Comparison of ENCODE assay signal across 18 mouse cellular contexts in genomic region chr2:167854060-167854459, GRCm38 (mm10).
DNase-seq lines count a peak whose midpoint lies in the region; ATAC-seq and TF ChIP-seq lines count a peak whose summit lies in the region.
"Had no signal": no experiment of that assay in that cellular context is flagged by ENCODE, and none has a peak within 500 bp of the region (broad histone marks: within the 10 kb centered on the region; RNA-seq: fewer than 3 reads in every experiment).

No protein-coding gene starts in this region.

- peak overlapping the region; percentile 99 for H3K27ac ChIP-seq in gastrocnemius, adult 2 months
- peak overlapping the region; percentile 73; the same call in 1 of the 2 replicates for H3K27ac ChIP-seq in lung, postnatal 0 days (ENCODE audit: low read length)
- H3K27ac ChIP-seq in hindbrain, postnatal 0 days, result no peak overlapping the region
- H3K27ac ChIP-seq: forebrain, embryonic 13.5 days; hindbrain, embryonic 12.5 days; hindbrain, embryonic 15.5 days had no signal

- H3K27me3 ChIP-seq in lung, postnatal 0 days (replicated peaks; ENCODE audit: insufficient read depth, low read length), result no peaks in the 10 kb centered on the region
- H3K27me3 ChIP-seq in hindbrain, postnatal 0 days (ENCODE audit: insufficient read depth, low read length), result no peaks in the 10 kb centered on the region
- H3K27me3 ChIP-seq: forebrain, embryonic 13.5 days; hindbrain, embryonic 15.5 days; Patski had no signal

- H3K4me1 ChIP-seq in lung, postnatal 0 days (ENCODE audit: insufficient read depth, low read depth, low read length), result peaks cover 17% of the 10 kb centered on the region; the same call in 1 of the 2 replicates
- no peaks in the 10 kb centered on the region for H3K4me1 ChIP-seq in hindbrain, postnatal 0 days (ENCODE audit: insufficient read depth, low read length)
- H3K4me1 ChIP-seq: forebrain, embryonic 13.5 days; hindbrain, embryonic 15.5 days had no signal

- TF ChIP-seq CTCF in gastrocnemius, adult 2 months (IDR thresholded peaks at IDR 0.05), result no peak
- TF ChIP-seq CTCF in lung, postnatal 0 days (IDR thresholded peaks at IDR 0.05), result no peak
- no peak for TF ChIP-seq CTCF in hindbrain, postnatal 0 days (IDR thresholded peaks at IDR 0.05; ENCODE audit: low read depth)

- no peak for DNase-seq in gastrocnemius, adult 2 months
- no peak for DNase-seq in gastrocnemius, postnatal 14 days
- DNase-seq in lung, postnatal 0 days (ENCODE audit: low spot score), result no peak
- no peak for DNase-seq in lung, postnatal 14 days
- DNase-seq in A20 (ENCODE audit: low read depth, low spot score) (peak; percentile 76), MN1 (ENCODE audit: low spot score) (peak; percentile 30)
- no peak for DNase-seq in hindbrain, postnatal 0 days (ENCODE audit: low spot score)
- no peak for DNase-seq in urinary bladder, postnatal 4 days (ENCODE audit: low spot score in 2 of 2)
- DNase-seq: cerebellum, adult 18-20 months; cerebellum, adult 9-10 months had no signal

- no peaks in the 10 kb centered on the region for H3K9me3 ChIP-seq in lung, postnatal 0 days (ENCODE audit: low read length)
- H3K9me3 ChIP-seq in hindbrain, postnatal 0 days (ENCODE audit: low read length), result no peaks in the 10 kb centered on the region
- H3K9me3 ChIP-seq: forebrain, embryonic 10.5 days; forebrain, embryonic 13.5 days; hindbrain, embryonic 12.5 days; hindbrain, embryonic 15.5 days had no signal

- H3K36me3 ChIP-seq in lung, postnatal 0 days (ENCODE audit: insufficient read depth, low read length), result no peaks in the 10 kb centered on the region
- H3K36me3 ChIP-seq in hindbrain, postnatal 0 days (ENCODE audit: insufficient read depth, low read length), result no peaks in the 10 kb centered on the region
- H3K36me3 ChIP-seq: forebrain, embryonic 10.5 days; hindbrain, embryonic 12.5 days; hindbrain, embryonic 15.5 days had no signal

- intact Hi-C loops in gastrocnemius, adult 2 months (cut with DNase I), result no loop called here
- intact Hi-C loops in gastrocnemius, postnatal 14 days (cut with DNase I; ENCODE audit: low total_unique reads), result no loop called here

- no peak for ATAC-seq in lung, postnatal 0 days
- no peak for ATAC-seq in hindbrain, postnatal 0 days
- ATAC-seq: CD4-positive, CD25-positive, alpha-beta regulatory T cell, adult 4 months; forebrain, embryonic 13.5 days; forebrain, embryonic 16.5 days; Patski had no signal

- no peak for TF ChIP-seq EP300 in lung, postnatal 0 days (IDR thresholded peaks at IDR 0.05)

- no peak overlapping the region for H3K4me2 ChIP-seq in lung, postnatal 0 days (replicated peaks; ENCODE audit: low read depth, low read length)
- no peak overlapping the region for H3K4me2 ChIP-seq in hindbrain, postnatal 0 days (ENCODE audit: low read depth, low read length)
- H3K4me2 ChIP-seq: forebrain, embryonic 13.5 days; heart, embryonic 11.5 days; hindbrain, embryonic 12.5 days; hindbrain, embryonic 15.5 days had no signal

- H3K9ac ChIP-seq in lung, postnatal 0 days (replicated peaks; ENCODE audit: low read depth), result no peak overlapping the region
- H3K9ac ChIP-seq in hindbrain, postnatal 0 days (replicated peaks; ENCODE audit: low read length), result no peak overlapping the region
- H3K9ac ChIP-seq: forebrain, embryonic 13.5 days; hindbrain, embryonic 12.5 days; hindbrain, embryonic 15.5 days had no signal

- 61% methylated on average over 1 of the region's 1 CpGs for WGBS in lung, postnatal 0 days
- WGBS in hindbrain, postnatal 0 days, result 86% methylated on average over 1 of the region's 1 CpGs

- H3K4me3 ChIP-seq in gastrocnemius, adult 2 months, result peak overlapping the region; percentile 80
- no peak overlapping the region for H3K4me3 ChIP-seq in lung, postnatal 0 days (ENCODE audit: low read depth, low read length)
- H3K4me3 ChIP-seq in hindbrain, postnatal 0 days (ENCODE audit: low read length), result no peak overlapping the region
- H3K4me3 ChIP-seq: forebrain, embryonic 10.5 days; forebrain, embryonic 13.5 days; hindbrain, embryonic 12.5 days; hindbrain, embryonic 15.5 days had no signal

Comparison
In these comparisons a context has a peak if more than half of its experiments do, and no peak if none do; other contexts are left out.
1. DNase-seq: peak in A20 (single experiment) and MN1 (single experiment); none in gastrocnemius, adult 2 months (single experiment), gastrocnemius, postnatal 14 days (single experiment), lung, postnatal 0 days (single experiment), lung, postnatal 14 days (single experiment), hindbrain, postnatal 0 days (single experiment) and urinary bladder, postnatal 4 days (0 of 2).